ENCODE assay signal across 40 mouse cellular contexts in genomic region chr8:13557526-13557925, GRCm38 (mm10). TPM values are rescaled to one million over a fixed set of nuclear protein-coding genes. Genes with fewer than 3 reads are reported as not detected.
"Had no signal": no experiment of that assay in that cellular context is flagged by ENCODE, and none has a peak within 500 bp of the region (broad histone marks: within the 10 kb centered on the region; RNA-seq: fewer than 3 reads in every experiment).

No protein-coding gene starts in this region.

- H3K36me3 ChIP-seq: heart, embryonic 13.5 days; heart, embryonic 15.5 days; hindbrain, embryonic 13.5 days; hindbrain, embryonic 15.5 days; kidney, embryonic 15.5 days; limb, embryonic 10.5 days; limb, embryonic 12.5 days; liver, embryonic 13.5 days had no signal

- DNase-seq: gastrocnemius, postnatal 14 days; gastrocnemius, postnatal 36 days; heart, adult 11 months; heart, adult 2 months; heart, postnatal 14 days; heart, postnatal 36 days; kidney, adult 11 months; kidney, adult 2 months; kidney, adult 9 months; kidney, postnatal 14 days; kidney, postnatal 36 days; layer of hippocampus, adult 9-11 months; layer of hippocampus, postnatal 36 days; liver; liver, embryonic 13.5 days had no signal

- H3K4me1 ChIP-seq: hindbrain, embryonic 13.5 days; hindbrain, embryonic 15.5 days; limb, embryonic 12.5 days; liver, embryonic 13.5 days had no signal

- H3K27ac ChIP-seq: heart, adult 2 months; heart, embryonic 13.5 days; heart, embryonic 15.5 days; hindbrain, embryonic 13.5 days; hindbrain, embryonic 15.5 days; hindbrain, postnatal 0 days; kidney, embryonic 15.5 days; kidney, postnatal 0 days; limb, embryonic 10.5 days; limb, embryonic 12.5 days; liver, embryonic 13.5 days had no signal

- H3K4me3 ChIP-seq: heart, adult 2 months; heart, embryonic 13.5 days; heart, embryonic 15.5 days; hindbrain, embryonic 13.5 days; hindbrain, embryonic 15.5 days; kidney, embryonic 15.5 days; limb, embryonic 10.5 days; limb, embryonic 12.5 days; liver, embryonic 13.5 days had no signal

- H3K9me3 ChIP-seq: heart, embryonic 13.5 days; heart, embryonic 15.5 days; hindbrain, embryonic 13.5 days; hindbrain, embryonic 15.5 days; kidney, embryonic 15.5 days; limb, embryonic 10.5 days; limb, embryonic 12.5 days; liver, embryonic 13.5 days had no signal

- H3K9ac ChIP-seq: heart, embryonic 13.5 days; heart, embryonic 15.5 days; hindbrain, embryonic 13.5 days; hindbrain, embryonic 15.5 days; kidney, embryonic 15.5 days; limb, embryonic 12.5 days; liver, embryonic 13.5 days had no signal

- H3K4me2 ChIP-seq: heart, embryonic 11.5 days; heart, embryonic 13.5 days; heart, embryonic 15.5 days; hindbrain, embryonic 13.5 days; hindbrain, embryonic 15.5 days; kidney, embryonic 15.5 days; limb, embryonic 12.5 days; liver, embryonic 11.5 days; liver, embryonic 13.5 days had no signal

- ATAC-seq: hindbrain, postnatal 0 days; intestine, embryonic 16.5 days had no signal

- H3K27me3 ChIP-seq: heart, embryonic 13.5 days; heart, embryonic 15.5 days; hindbrain, embryonic 13.5 days; hindbrain, embryonic 15.5 days; kidney, embryonic 15.5 days; limb, embryonic 12.5 days; liver, embryonic 13.5 days had no signal

RNA-seq across cellular contexts. Expression of gene 1700029H14Rik, which starts 4.7 kb away (rescaled TPM):
- total RNA-seq: gastrocnemius, adult 18-20 months; gastrocnemius, adult 8-10 months; gastrocnemius, postnatal 14 days; gastrocnemius, postnatal 36 days; heart, adult 2 months; heart, postnatal 14 days; heart, postnatal 36 days; hematopoietic stem cell, adult 5-6 weeks; layer of hippocampus, adult 18-20 months; layer of hippocampus, adult 8-10 months; layer of hippocampus, postnatal 36 days; left cerebral cortex, adult 18-20 months; left cerebral cortex, postnatal 14 days; left cerebral cortex, postnatal 36 days had no signal
- polyA plus RNA-seq: heart, embryonic 11.5 days; heart, embryonic 13.5 days; heart, embryonic 15.5 days; heart, postnatal 0 days; hindbrain, embryonic 11.5 days; hindbrain, embryonic 13.5 days; hindbrain, embryonic 15.5 days; intestine, embryonic 14.5 days; intestine, embryonic 16.5 days; kidney, adult 2 months; kidney, embryonic 15.5 days; kidney, postnatal 0 days; large intestine, adult 2 months; limb, embryonic 10.5 days; limb, embryonic 12.5 days; limb, embryonic 14.5 days; liver, embryonic 11.5 days; liver, embryonic 13.5 days had no signal
